Mouse (Mus musculus): Measurements from ENCODE around the gene Sgcb. TPM values are rescaled to one million over a fixed set of nuclear protein-coding genes. Genes with fewer than 3 reads are reported as not detected.
"Not testable (repeated sequence)": the region's sequence is repeated elsewhere in the genome, so short reads cannot be mapped to it uniquely, and the experiment has no call there.

Sgcb gene
- total RNA-seq, 2 experiments from 2014 or later: 2.7 to 4.7 TPM

DNA sequence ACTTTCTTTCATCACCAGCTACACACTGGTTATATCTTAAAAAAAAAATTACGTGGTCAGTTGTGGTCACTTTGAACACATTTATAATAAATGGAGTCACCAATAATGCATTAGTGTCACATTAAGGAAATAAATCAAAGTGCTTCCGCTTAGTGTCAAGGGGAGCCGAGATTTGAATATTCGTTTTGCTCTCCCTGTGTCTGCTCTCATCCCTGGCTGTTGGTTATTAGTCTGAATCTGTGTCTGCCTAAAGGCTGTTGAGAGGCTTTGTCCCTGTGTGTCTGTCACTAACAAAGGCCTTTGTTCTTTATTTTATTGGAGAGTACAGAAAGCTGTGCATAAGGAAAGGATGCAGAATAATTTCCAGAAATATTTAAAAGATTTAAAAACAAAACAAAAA is 61.0 kb downstream of the Sgcb start:
- ATAC-seq (replicated peaks; ENCODE audit: low FRiP score, low TSS enrichment, poor library complexity, severe bottlenecking): no peak

DNA sequence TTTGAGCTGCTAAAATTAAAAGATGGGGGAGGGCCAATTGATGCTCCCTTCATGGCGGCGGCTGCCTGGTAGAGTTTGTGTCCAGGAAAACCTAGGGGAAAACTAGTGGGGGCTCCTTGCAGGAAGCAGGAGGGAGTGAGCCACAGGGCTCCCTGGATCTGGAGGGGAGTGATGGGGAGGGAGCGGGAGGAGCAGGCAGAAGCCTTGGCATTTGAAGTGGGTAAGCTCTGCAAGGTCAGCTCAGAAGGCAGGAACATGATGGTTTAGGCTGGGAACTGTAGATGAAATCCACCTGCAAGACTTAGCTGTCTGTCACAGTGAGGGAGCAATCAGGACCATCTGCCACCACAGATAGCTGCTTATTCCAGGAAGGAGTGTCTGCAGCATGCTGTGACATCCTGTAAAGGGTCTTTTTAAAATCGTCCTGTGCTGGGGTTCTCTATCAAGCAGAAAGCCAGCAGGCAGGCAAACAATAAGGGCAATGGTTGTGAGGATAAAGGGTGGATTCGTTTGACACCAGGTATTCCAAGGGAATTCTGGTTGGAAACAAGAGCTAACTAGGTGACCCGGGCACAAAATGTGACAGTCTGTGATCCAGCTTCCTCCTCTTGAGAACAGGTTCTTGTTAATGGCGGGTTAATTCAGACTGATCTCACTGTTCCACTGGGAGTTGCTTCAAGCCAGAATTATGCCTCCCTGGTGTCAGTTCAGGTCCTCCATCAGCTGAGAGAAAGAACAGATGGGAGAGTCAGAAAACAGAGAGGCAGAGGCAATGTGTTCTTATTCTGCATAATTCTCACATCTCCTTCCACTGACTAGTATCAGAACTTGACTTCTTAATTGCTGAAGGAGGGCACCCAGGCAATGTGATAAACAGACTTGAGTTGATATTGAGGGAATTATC is 62.1 kb downstream of the Sgcb start:
- ATAC-seq (replicated peaks; ENCODE audit: low FRiP score, low TSS enrichment, poor library complexity, severe bottlenecking): no peak

DNA sequence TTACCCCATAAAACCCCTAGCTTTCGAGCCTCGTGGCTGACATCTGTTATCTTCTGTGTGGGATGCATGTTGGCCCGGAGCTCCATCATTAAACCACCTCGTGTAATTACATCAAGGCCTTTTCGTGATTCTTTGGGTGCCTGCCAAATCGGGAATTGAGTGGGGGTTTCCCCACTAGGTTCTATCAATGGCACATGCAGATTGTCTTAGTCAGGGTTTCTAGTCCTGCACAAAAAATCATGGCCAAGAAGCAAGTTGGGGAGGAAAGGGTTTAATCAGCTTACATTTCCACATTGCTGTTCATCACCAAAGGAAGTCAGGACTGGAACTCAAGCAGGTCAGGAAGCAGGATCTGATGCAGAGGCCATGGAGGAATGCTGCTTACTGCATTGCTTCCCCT is 63.6 kb downstream of the Sgcb start:
- not testable (repeated sequence) for ATAC-seq (replicated peaks; ENCODE audit: low FRiP score, low TSS enrichment, poor library complexity, severe bottlenecking)

Other genes with a start within 250 kb of the Sgcb start
- not detected in 2 replicates for gene Cwh43, start 241.7 kb downstream of the Sgcb start, total RNA-seq (2014; fragmentation: Nextera tagmentation)
- not detected in 2 replicates for gene Cwh43, start 241.7 kb downstream of the Sgcb start, total RNA-seq (2017)
- 8.2 and 9.3 TPM in 2 replicates for gene Dcun1d4, start 166.8 kb downstream of the Sgcb start, total RNA-seq (2014; fragmentation: Nextera tagmentation)
- 6.2 and 13.4 TPM in 2 replicates for gene Dcun1d4, start 166.8 kb downstream of the Sgcb start, total RNA-seq (2017)
- gene Lrrc66, start 15.3 kb downstream of the Sgcb start, total RNA-seq (2014; fragmentation: Nextera tagmentation): 0.68 and 1.7 TPM in 2 replicates
- gene Lrrc66, start 15.3 kb downstream of the Sgcb start, total RNA-seq (2017): 10.7 and 21.4 TPM in 2 replicates
- not detected in 2 replicates for gene Spata18, start 3.6 kb upstream of the Sgcb start, total RNA-seq (2014; fragmentation: Nextera tagmentation)
- not detected in 2 replicates for gene Spata18, start 3.6 kb upstream of the Sgcb start, total RNA-seq (2017)